Mouse (Mus musculus) heart, embryonic 10.5 days (tissue): ENCODE measurements at regions not wholly inside any gene's neighbourhood (a gene's known extent, or its start where the extent isn't known, plus 50 kb on each side); places are given as distances from the start of the nearest gene placed in this dataset.

Experiments used
- DNase-seq: peaks from one replicate; pipeline ENCODE4 v3.0.0-alpha.2; 2017; ENCODE audit warnings: low spot score
- H3K27ac ChIP-seq: fragments of 300-500 bp; sonication (generic); 2 replicates; pipeline ENCODE4 v1.5.1; 2016; ENCODE audit warnings: mild to moderate bottlenecking
- H3K27me3 ChIP-seq: fragments of 300-500 bp; sonication (generic); 2 replicates; pipeline ENCODE4 v1.6.1; 2016; ENCODE audit warnings: mild to moderate bottlenecking; ENCODE audit not compliant: poor library complexity, insufficient read depth, severe bottlenecking
- H3K36me3 ChIP-seq: fragments of 300-500 bp; sonication (generic); 2 replicates; pipeline ENCODE4 v1.6.1; 2016; ENCODE audit warnings: mild to moderate bottlenecking, moderate library complexity
- H3K4me1 ChIP-seq: fragments of 300-500 bp; sonication (generic); 2 replicates; pipeline ENCODE4 v1.6.1; 2016; ENCODE audit warnings: mild to moderate bottlenecking
- H3K4me3 ChIP-seq: fragments of 300-500 bp; sonication (generic); 2 replicates; pipeline ENCODE4 v1.5.1; 2016; ENCODE audit warnings: mild to moderate bottlenecking, moderate library complexity
- H3K9me3 ChIP-seq: fragments of 300-500 bp; sonication (generic); 2 replicates; pipeline ENCODE4 v1.6.1; 2016; ENCODE audit warnings: mild to moderate bottlenecking, moderate library complexity
- WGBS: fragments of 180-500 bp; shearing (Covaris S2); methylation state at CpG from one replicate; pipeline ENCODE4 v1.1.7; 2016; 5-methylcytosine and 5-hydroxymethylcytosine counted together

- no peak for DNase-seq
- Histone ChIP-seq H3K27ac (no peak overlapping the region), H3K9me3 (no peaks in the 10 kb centered on the region), H3K4me3 (no peak overlapping the region), H3K36me3 (no peaks in the 10 kb centered on the region), H3K27me3 (no peaks in the 10 kb centered on the region), H3K4me1 (no peaks in the 10 kb centered on the region)
- WGBS = 71% methylated on average over 2 of the region's 2 CpGs
Measured at GRCm38 (mm10) chr5:47390735-47391134, 592.2 kb upstream of the Slit2 start.

- DNase-seq = no peak
Measured at GRCm38 (mm10) chr5:47396874-47397273, 586.1 kb upstream of the Slit2 start.

GRCm38 (mm10) chr5:47421916-47422315, 561.0 kb upstream of the Slit2 start:
- H3K4me1 ChIP-seq = no peaks in the 10 kb centered on the region
- WGBS = 44% methylated on average over 2 of the region's 2 CpGs
- DNase-seq = no peak
- no peaks in the 10 kb centered on the region for H3K9me3 ChIP-seq
- H3K36me3 ChIP-seq = no peaks in the 10 kb centered on the region
- H3K27me3 ChIP-seq = no peaks in the 10 kb centered on the region
- no peak overlapping the region for H3K27ac ChIP-seq
- H3K4me3 ChIP-seq = no peak overlapping the region

More at GRCm38 (mm10) chr5:47396874-47397273, 586.1 kb upstream of the Slit2 start:
- Histone ChIP-seq H3K36me3 (no peaks in the 10 kb centered on the region), H3K9me3 (no peaks in the 10 kb centered on the region), H3K4me1 (no peaks in the 10 kb centered on the region), H3K4me3 (no peak overlapping the region), H3K27me3 (no peaks in the 10 kb centered on the region), H3K27ac (no peak overlapping the region)
- WGBS = 76% methylated on average over 9 of the region's 9 CpGs

GRCm38 (mm10) chr5:47426040-47426439, 556.9 kb upstream of the Slit2 start:
- Histone ChIP-seq H3K36me3 (no peaks in the 10 kb centered on the region), H3K9me3 (no peaks in the 10 kb centered on the region), H3K27ac (no peak overlapping the region), H3K4me3 (no peak overlapping the region), H3K27me3 (no peaks in the 10 kb centered on the region), H3K4me1 (no peaks in the 10 kb centered on the region)
- 88% methylated on average over 4 of the region's 4 CpGs for WGBS
- DNase-seq = no peak

GRCm38 (mm10) chr5:47426467-47426866, 556.5 kb upstream of the Slit2 start:
- no peak overlapping the region for H3K4me3 ChIP-seq
- DNase-seq = no peak
- H3K4me1 ChIP-seq = no peaks in the 10 kb centered on the region
- H3K9me3 ChIP-seq = no peaks in the 10 kb centered on the region
- no peaks in the 10 kb centered on the region for H3K27me3 ChIP-seq
- WGBS = 68% methylated on average over 6 of the region's 6 CpGs
- H3K27ac ChIP-seq = no peak overlapping the region
- no peaks in the 10 kb centered on the region for H3K36me3 ChIP-seq

GRCm38 (mm10) chr5:47429217-47430172, 553.4 kb upstream of the Slit2 start:
- WGBS = 75% methylated on average over 10 of the region's 10 CpGs
- DNase-seq = no peak

GRCm38 (mm10) chr5:47431599-47432328, 551.2 kb upstream of the Slit2 start:
- 54% methylated on average over 5 of the region's 5 CpGs for WGBS
- H3K4me3 ChIP-seq = no peak overlapping the region
- no peak for DNase-seq

More at GRCm38 (mm10) chr5:47429217-47430172, 553.4 kb upstream of the Slit2 start:
- Histone ChIP-seq H3K27me3 (no peaks in the 10 kb centered on the region), H3K27ac (no peak overlapping the region), H3K9me3 (no peaks in the 10 kb centered on the region), H3K4me1 (no peaks in the 10 kb centered on the region), H3K36me3 (no peaks in the 10 kb centered on the region), H3K4me3 (no peak overlapping the region)

GRCm38 (mm10) chr5:47436455-47436854, 546.5 kb upstream of the Slit2 start:
- Histone ChIP-seq H3K4me3 (no peak overlapping the region), H3K4me1 (no peaks in the 10 kb centered on the region), H3K9me3 (no peaks in the 10 kb centered on the region), H3K27me3 (no peaks in the 10 kb centered on the region), H3K36me3 (no peaks in the 10 kb centered on the region), H3K27ac (no peak overlapping the region)
- WGBS = 72% methylated on average over 3 of the region's 3 CpGs
- no peak for DNase-seq

More at GRCm38 (mm10) chr5:47431599-47432328, 551.2 kb upstream of the Slit2 start:
- Histone ChIP-seq H3K27me3 (no peaks in the 10 kb centered on the region), H3K36me3 (no peaks in the 10 kb centered on the region), H3K4me1 (no peaks in the 10 kb centered on the region), H3K27ac (no peak overlapping the region), H3K9me3 (no peaks in the 10 kb centered on the region)

GRCm38 (mm10) chr5:47446305-47447028, 536.5 kb upstream of the Slit2 start:
- H3K36me3 ChIP-seq = no peaks in the 10 kb centered on the region
- no peak overlapping the region for H3K4me3 ChIP-seq
- no peaks in the 10 kb centered on the region for H3K9me3 ChIP-seq
- no peaks in the 10 kb centered on the region for H3K4me1 ChIP-seq
- H3K27me3 ChIP-seq = no peaks in the 10 kb centered on the region
- no peak for DNase-seq
- WGBS = 72% methylated on average over 5 of the region's 5 CpGs
- H3K27ac ChIP-seq = no peak overlapping the region

GRCm38 (mm10) chr5:47464848-47465247, 518.1 kb upstream of the Slit2 start:
- Histone ChIP-seq H3K9me3 (no peaks in the 10 kb centered on the region), H3K36me3 (no peaks in the 10 kb centered on the region), H3K4me3 (no peak overlapping the region), H3K27me3 (no peaks in the 10 kb centered on the region), H3K27ac (no peak overlapping the region), H3K4me1 (no peaks in the 10 kb centered on the region)
- no peak for DNase-seq
- WGBS = 86% methylated on average over 4 of the region's 4 CpGs

- no peaks in the 10 kb centered on the region for H3K36me3 ChIP-seq
- no peak overlapping the region for H3K4me3 ChIP-seq
- H3K9me3 ChIP-seq = no peaks in the 10 kb centered on the region
- no peaks in the 10 kb centered on the region for H3K4me1 ChIP-seq
- 74% methylated on average over 5 of the region's 5 CpGs for WGBS
- no peak for DNase-seq
- no peaks in the 10 kb centered on the region for H3K27me3 ChIP-seq
- H3K27ac ChIP-seq = no peak overlapping the region
Measured at GRCm38 (mm10) chr5:47469394-47469793, 513.5 kb upstream of the Slit2 start.

- Histone ChIP-seq H3K9me3 (no peaks in the 10 kb centered on the region), H3K27ac (no peak overlapping the region), H3K36me3 (no peaks in the 10 kb centered on the region), H3K4me1 (no peaks in the 10 kb centered on the region), H3K4me3 (no peak overlapping the region), H3K27me3 (no peaks in the 10 kb centered on the region)
- no peak for DNase-seq
- 76% methylated on average over 7 of the region's 7 CpGs for WGBS
Measured at GRCm38 (mm10) chr5:47472027-47472825, 510.7 kb upstream of the Slit2 start.
